Mouse (Mus musculus) limb, embryonic 12.5 days (tissue): Measurements from ENCODE around the gene Tmem222. TPM values are rescaled to one million over a fixed set of nuclear protein-coding genes. Genes with fewer than 3 reads are reported as not detected.

Source experiments
- ATAC-seq: fragments of 200-750 bp; cut with Nextera tagmentation; 2 replicates; pipeline ENCODE4 v1.8.0; 2017; ENCODE audit warnings: low read depth, moderate TSS enrichment; ENCODE audit not compliant: insufficient number of reproducible peaks, insufficient read depth, low FRiP score, low TSS enrichment
- H3K27ac ChIP-seq: fragments of 300-500 bp; sonication (generic); 2 replicates; pipeline ENCODE4 v1.5.1; 2016; ENCODE audit warnings: mild to moderate bottlenecking, moderate library complexity
- H3K27me3 ChIP-seq: fragments of 300-500 bp; sonication (generic); 2 replicates; pipeline ENCODE4 v1.6.1; 2016; ENCODE audit warnings: mild to moderate bottlenecking, moderate library complexity
- H3K36me3 ChIP-seq: fragments of 300-500 bp; sonication (generic); 2 replicates; pipeline ENCODE4 v1.6.1; 2016; ENCODE audit warnings: mild to moderate bottlenecking, moderate library complexity
- H3K4me1 ChIP-seq: fragments of 300-500 bp; sonication (generic); replicated peaks from 2 replicates; pipeline ENCODE4 v1.6.1; 2016
- H3K4me2 ChIP-seq: fragments of 300-500 bp; sonication (generic); 2 replicates; pipeline ENCODE4 v1.6.1; 2016; ENCODE audit warnings: mild to moderate bottlenecking, moderate library complexity
- H3K4me3 ChIP-seq: fragments of 300-500 bp; sonication (generic); replicated peaks from 2 replicates; pipeline ENCODE4 v1.5.1; 2016; ENCODE audit warnings: mild to moderate bottlenecking
- H3K9ac ChIP-seq: fragments of 300-500 bp; sonication (generic); replicated peaks from 2 replicates; pipeline ENCODE4 v1.6.1; 2016; ENCODE audit warnings: mild to moderate bottlenecking, moderate library complexity
- H3K9me3 ChIP-seq: fragments of 300-500 bp; sonication (generic); 2 replicates; pipeline ENCODE4 v1.6.1; 2016; ENCODE audit warnings: mild to moderate bottlenecking, moderate library complexity
- WGBS: fragments of 180-500 bp; shearing (Covaris S2); methylation state at CpG from one replicate; pipeline ENCODE4 v1.1.7; 2016; 5-methylcytosine and 5-hydroxymethylcytosine counted together
- polyA plus RNA-seq: library from polyadenylated mRNA; unstranded; fragments of >200 nt; fragmentation: Nextera tagmentation; extraction: Ambion mirVana; gene quantifications from 2 replicates; pipeline ENCODE4 v1.2.1, GENCODE M21; 2016

Gene Tmem222
- polyA plus RNA-seq, 1 experiment from 2014 or later = 85.3 TPM

DNA sequence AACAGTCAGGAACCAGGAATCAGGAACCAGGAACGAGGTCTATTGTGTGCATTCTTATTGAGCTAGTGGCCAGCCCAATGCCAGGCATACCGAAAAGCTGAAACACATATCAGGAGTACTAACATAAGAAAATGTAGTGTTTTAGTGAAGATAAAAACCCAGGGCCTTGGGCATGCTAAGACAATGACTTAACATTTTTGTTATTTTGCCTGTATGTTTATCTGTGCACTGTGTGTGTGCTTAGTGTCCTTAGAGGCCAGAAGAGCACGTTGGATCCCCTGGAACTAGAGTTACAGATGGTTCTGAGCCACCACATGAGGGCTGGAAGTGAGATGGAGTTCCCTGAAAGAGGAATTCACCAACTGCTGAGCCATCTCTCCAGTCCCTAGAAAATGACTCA, 7.7 kb upstream of the Tmem222 start:
- ATAC-seq = no peak
- H3K9ac ChIP-seq = no peak overlapping the region
- H3K27ac ChIP-seq = 0 out of 2 replicates have a peak overlapping the region, but pooled peaks have one; percentile 17
- H3K4me1 ChIP-seq = peaks cover 27% of the 10 kb centered on the region
- no peak overlapping the region for H3K4me3 ChIP-seq
- H3K4me2 ChIP-seq = no peak overlapping the region
- 85% methylated on average over 3 of the region's 3 CpGs for WGBS
- H3K36me3 ChIP-seq = no peaks in the 10 kb centered on the region
- H3K9me3 ChIP-seq = no peaks in the 10 kb centered on the region
- H3K27me3 ChIP-seq = no peaks in the 10 kb centered on the region

GRCm38 (mm10) chr4:133282656-133283055, 5.1 kb upstream of the Tmem222 start:
- no peaks in the 10 kb centered on the region for H3K36me3 ChIP-seq
- H3K27ac ChIP-seq = peak overlapping the region; percentile 95
- H3K4me3 ChIP-seq = no peak overlapping the region; the same call in 1 of the 2 replicates
- H3K9me3 ChIP-seq = no peaks in the 10 kb centered on the region
- 0 out of 2 replicates have a peak overlapping the region, but pooled peaks have one; percentile 31 for H3K9ac ChIP-seq
- ATAC-seq = no peak
- WGBS = 7% methylated on average over 4 of the region's 4 CpGs
- no peaks in the 10 kb centered on the region for H3K27me3 ChIP-seq
- H3K4me2 ChIP-seq = peak overlapping the region; percentile 49
- H3K4me1 ChIP-seq = peaks cover 35% of the 10 kb centered on the region

DNA sequence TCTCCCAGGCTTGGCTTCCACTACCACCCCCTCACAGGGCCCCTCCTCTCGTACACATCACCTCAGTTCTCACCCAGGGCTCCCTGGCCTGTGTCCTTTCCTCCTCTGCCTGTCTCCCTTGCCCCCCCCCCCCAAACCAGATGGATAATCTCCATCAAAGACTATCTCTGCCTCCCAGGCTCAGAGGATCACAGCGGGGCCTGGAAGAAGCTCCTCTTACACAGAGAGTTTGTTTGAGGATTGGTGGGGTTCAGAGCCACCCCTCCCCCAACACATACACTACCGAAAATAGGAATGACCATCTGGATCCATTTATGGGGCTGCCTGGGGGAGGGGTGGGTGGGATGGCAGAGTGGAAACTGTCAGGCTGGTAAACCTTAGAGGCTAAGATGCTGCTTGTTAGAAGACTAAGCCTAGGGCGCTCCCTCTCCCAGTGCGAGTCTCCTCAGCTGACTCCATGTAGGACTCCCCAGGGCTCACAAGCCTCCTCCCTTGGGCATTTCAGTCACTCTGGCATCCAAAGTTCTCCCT, 4.4 kb upstream of the Tmem222 start:
- Histone ChIP-seq H3K36me3 (no peaks in the 10 kb centered on the region), H3K4me1 (peaks cover 35% of the 10 kb centered on the region), H3K27me3 (no peaks in the 10 kb centered on the region), H3K9me3 (no peaks in the 10 kb centered on the region), H3K4me3 (no peak overlapping the region; the same call in 1 of the 2 replicates), H3K4me2 (peak overlapping the region; percentile 49), H3K9ac (0 out of 2 replicates have a peak overlapping the region, but pooled peaks have one; percentile 31), H3K27ac (peak overlapping the region; percentile 95)
- peak; percentile 66 for ATAC-seq
- 3% methylated on average over 5 of the region's 5 CpGs for WGBS

DNA sequence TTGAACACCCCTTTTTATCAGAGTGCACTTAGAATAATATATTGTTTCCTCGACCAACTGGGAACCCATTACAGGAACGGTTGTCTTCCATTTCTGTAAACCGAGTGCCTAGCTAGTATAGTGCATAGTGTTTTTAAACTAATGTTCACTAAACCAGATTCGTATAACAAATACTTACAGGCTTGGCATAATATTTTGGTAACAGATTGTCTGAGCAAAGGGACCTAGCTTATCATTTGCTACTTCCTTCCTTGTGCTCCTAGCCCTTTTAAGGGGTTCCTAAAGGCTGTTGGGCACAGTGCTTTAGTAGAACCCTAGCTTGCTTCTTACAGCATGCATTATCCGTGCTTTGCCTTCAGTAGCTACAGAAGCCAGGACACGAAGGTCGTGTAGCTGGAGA, 3.9 kb upstream of the Tmem222 start:
- H3K27me3 ChIP-seq = no peaks in the 10 kb centered on the region
- peaks cover 39% of the 10 kb centered on the region for H3K4me1 ChIP-seq
- no peak for ATAC-seq
- peak overlapping the region; percentile 49 for H3K4me2 ChIP-seq
- H3K36me3 ChIP-seq = no peaks in the 10 kb centered on the region
- peak overlapping the region; percentile 95 for H3K27ac ChIP-seq
- 0 out of 2 replicates have a peak overlapping the region, but pooled peaks have one; percentile 13 for H3K9ac ChIP-seq
- H3K9me3 ChIP-seq = no peaks in the 10 kb centered on the region
- H3K4me3 ChIP-seq = no peak overlapping the region
- WGBS = 24% methylated on average over 7 of the region's 7 CpGs

DNA sequence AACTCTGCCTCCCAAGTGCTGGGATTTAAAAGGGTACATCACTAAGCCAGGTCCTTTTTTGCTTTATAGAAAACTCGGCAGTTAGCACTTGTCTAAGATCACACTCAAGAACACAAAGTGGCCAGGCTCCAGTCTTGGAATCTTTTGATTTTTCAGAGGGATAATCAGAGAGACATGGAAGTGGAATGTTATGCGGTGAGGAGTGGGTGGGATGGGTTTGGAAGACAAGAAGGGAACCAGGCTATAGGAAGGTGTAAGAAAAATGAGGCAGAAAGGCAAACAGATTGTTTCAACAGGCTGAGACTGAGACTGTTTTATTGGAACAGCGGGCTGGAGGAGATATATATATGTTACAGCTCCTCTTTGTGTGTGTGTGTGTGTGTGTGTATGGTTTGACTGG, 890 bp upstream of the Tmem222 start:
- H3K4me2 ChIP-seq = peak overlapping the region; percentile 78
- H3K27ac ChIP-seq = peak overlapping the region; percentile 92
- no peaks in the 10 kb centered on the region for H3K27me3 ChIP-seq
- peak overlapping the region; percentile 76; the same call in 1 of the 2 replicates for H3K4me3 ChIP-seq
- H3K9ac ChIP-seq = peak overlapping the region; percentile 82; the same call in 1 of the 2 replicates
- WGBS = 91% methylated on average over 3 of the region's 3 CpGs
- no peaks in the 10 kb centered on the region for H3K9me3 ChIP-seq
- peaks cover 49% of the 10 kb centered on the region for H3K4me1 ChIP-seq
- peaks cover 20% of the 10 kb centered on the region; the same call in 1 of the 2 replicates for H3K36me3 ChIP-seq
- ATAC-seq = no peak

- H3K27me3 ChIP-seq = no peaks in the 10 kb centered on the region
- H3K4me3 ChIP-seq = peak overlapping the region; percentile 76
- H3K4me2 ChIP-seq = peak overlapping the region; percentile 78
- peak overlapping the region; percentile 82 for H3K9ac ChIP-seq
- H3K36me3 ChIP-seq = peaks cover 20% of the 10 kb centered on the region; the same call in 1 of the 2 replicates
- H3K4me1 ChIP-seq = peaks cover 44% of the 10 kb centered on the region
- H3K27ac ChIP-seq = peak overlapping the region; percentile 92
- ATAC-seq = no peak
- WGBS = 27% methylated on average over 6 of the region's 6 CpGs
- no peaks in the 10 kb centered on the region for H3K9me3 ChIP-seq
Measured at GRCm38 (mm10) chr4:133278067-133278466, 475 bp upstream of the Tmem222 start.

DNA sequence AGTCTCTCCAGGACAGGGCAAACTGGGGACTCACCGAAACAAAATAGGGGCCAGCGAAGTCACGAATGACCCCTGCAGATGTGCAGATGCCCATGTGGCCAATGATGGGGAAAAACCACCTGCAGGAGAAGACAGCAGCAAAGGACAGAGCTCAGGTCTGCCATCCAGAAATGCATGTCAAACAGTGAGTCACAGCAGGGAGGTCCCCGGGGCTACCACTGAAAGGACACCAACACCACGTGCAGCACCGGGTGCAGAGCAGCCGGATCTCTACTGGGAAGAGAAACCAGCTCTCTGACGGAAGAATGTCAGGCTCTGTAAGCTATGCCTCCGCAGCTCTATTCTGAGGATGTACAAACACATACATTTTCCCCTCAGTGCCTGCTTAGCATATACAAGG, 6.7 kb downstream of the Tmem222 start:
- Histone ChIP-seq H3K36me3 (peaks cover 71% of the 10 kb centered on the region), H3K4me3 (no peak overlapping the region), H3K27me3 (no peaks in the 10 kb centered on the region), H3K4me2 (no peak overlapping the region), H3K9me3 (no peaks in the 10 kb centered on the region), H3K4me1 (peaks cover 4% of the 10 kb centered on the region), H3K27ac (no peak overlapping the region), H3K9ac (no peak overlapping the region)
- WGBS = 90% methylated on average over 9 of the region's 9 CpGs
- no peak for ATAC-seq

GRCm38 (mm10) chr4:133269596-133269995, 8.0 kb downstream of the Tmem222 start:
- no peak overlapping the region for H3K27ac ChIP-seq
- ATAC-seq = no peak
- H3K4me3 ChIP-seq = no peak overlapping the region
- no peak overlapping the region for H3K9ac ChIP-seq
- H3K4me2 ChIP-seq = no peak overlapping the region
- no peaks in the 10 kb centered on the region for H3K27me3 ChIP-seq
- H3K4me1 ChIP-seq = no peaks in the 10 kb centered on the region
- H3K36me3 ChIP-seq = peaks cover 73% of the 10 kb centered on the region
- 95% methylated on average over 3 of the region's 3 CpGs for WGBS
- 0 out of 2 replicates have a peak, but pooled peaks cover 2% of the 10 kb centered on the region for H3K9me3 ChIP-seq

GRCm38 (mm10) chr4:133268931-133269330, 8.7 kb downstream of the Tmem222 start:
- WGBS = 97% methylated on average over 3 of the region's 3 CpGs
- H3K4me3 ChIP-seq = no peak overlapping the region
- H3K9ac ChIP-seq = no peak overlapping the region
- no peaks in the 10 kb centered on the region for H3K27me3 ChIP-seq
- no peak overlapping the region for H3K27ac ChIP-seq
- H3K9me3 ChIP-seq = peaks cover 8% of the 10 kb centered on the region; the same call in 1 of the 2 replicates
- no peak overlapping the region for H3K4me2 ChIP-seq
- H3K36me3 ChIP-seq = peaks cover 73% of the 10 kb centered on the region
- no peaks in the 10 kb centered on the region for H3K4me1 ChIP-seq
- no peak for ATAC-seq

GRCm38 (mm10) chr4:133266248-133266880, 11.2 kb downstream of the Tmem222 start:
- Histone ChIP-seq H3K9ac (no peak overlapping the region), H3K4me3 (no peak overlapping the region), H3K4me1 (peaks cover 5% of the 10 kb centered on the region; the same call in 1 of the 2 replicates), H3K9me3 (peaks cover 9% of the 10 kb centered on the region; the same call in 1 of the 2 replicates), H3K36me3 (peaks cover 80% of the 10 kb centered on the region), H3K4me2 (no peak overlapping the region), H3K27me3 (no peaks in the 10 kb centered on the region), H3K27ac (no peak overlapping the region)
- 94% methylated on average over 12 of the region's 12 CpGs for WGBS
- ATAC-seq = no peak

- H3K27ac ChIP-seq = no peak overlapping the region
- 92% methylated on average over 4 of the region's 4 CpGs for WGBS
- peaks cover 5% of the 10 kb centered on the region; the same call in 1 of the 2 replicates for H3K4me1 ChIP-seq
- no peak overlapping the region for H3K4me3 ChIP-seq
- peaks cover 77% of the 10 kb centered on the region for H3K36me3 ChIP-seq
- H3K9me3 ChIP-seq = peaks cover 9% of the 10 kb centered on the region; the same call in 1 of the 2 replicates
- H3K9ac ChIP-seq = no peak overlapping the region
- ATAC-seq = no peak
- no peaks in the 10 kb centered on the region for H3K27me3 ChIP-seq
- H3K4me2 ChIP-seq = no peak overlapping the region
Measured at GRCm38 (mm10) chr4:133265759-133266158, 11.8 kb downstream of the Tmem222 start.
